Mouse (Mus musculus) testis, adult 2 months (tissue): ENCODE measurements at regions not wholly inside any gene's neighbourhood (a gene's known extent, or its start where the extent isn't known, plus 50 kb on each side); places are given as distances from the start of the nearest gene placed in this dataset.

Source experiments
- CTCF ChIP-seq: fragments of 200-500 bp; IDR thresholded peaks from 2 replicates; pipeline ENCODE4 v1.5.1; 2012; ENCODE audit warnings: low read depth, mild to moderate bottlenecking, inconsistent platforms, low read length, moderate library complexity; ENCODE audit not compliant: control insufficient read depth, insufficient read depth, insufficient replicate concordance
- POLR2A ChIP-seq: fragments of 200-500 bp; IDR thresholded peaks from 2 replicates; pipeline ENCODE4 v1.6.1; 2012; ENCODE audit warnings: low read depth, mild to moderate bottlenecking, inconsistent platforms, low read length, moderate library complexity; ENCODE audit not compliant: control insufficient read depth

DNA sequence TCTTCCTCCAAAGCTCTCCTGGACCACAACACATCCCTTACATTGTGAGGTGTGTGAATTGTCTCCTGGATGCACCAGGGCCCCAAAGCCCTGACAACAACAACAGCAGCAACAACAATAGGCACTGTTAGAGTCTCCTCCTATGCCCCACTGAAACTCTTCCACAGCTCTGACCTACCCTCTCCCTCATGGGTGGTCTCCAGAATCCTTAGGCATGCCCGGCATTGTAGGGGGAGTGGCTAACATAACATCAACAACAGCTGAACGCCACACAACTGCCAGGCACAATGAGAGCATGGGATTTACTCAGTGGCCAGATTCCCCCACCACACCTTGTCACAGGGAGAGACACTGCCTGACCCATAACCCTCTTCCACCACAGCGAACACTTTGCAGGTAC, 223.2 kb downstream of the 3110018I06Rik start:
- TF ChIP-seq CTCF (no peak), POLR2A (no peak)
